Mouse (Mus musculus) midbrain, embryonic 16.5 days (tissue): ENCODE measurements at regions not wholly inside any gene's neighbourhood (a gene's known extent, or its start where the extent isn't known, plus 50 kb on each side); places are given as distances from the start of the nearest gene placed in this dataset.

Experiments
- ATAC-seq: fragments of 200-750 bp; cut with Nextera tagmentation; 2 replicates; pipeline ENCODE4 v1.8.0; 2017; ENCODE audit warnings: moderate TSS enrichment
- H3K27ac ChIP-seq: fragments of 300-500 bp; sonication (generic); 2 replicates; pipeline ENCODE4 v1.5.1; 2014; ENCODE audit warnings: mild to moderate bottlenecking, low read length, mixed read lengths
- H3K27me3 ChIP-seq: fragments of 300-500 bp; sonication (generic); 2 replicates; pipeline ENCODE4 v1.6.1; 2014; ENCODE audit warnings: low read depth, low read length, mixed read lengths; ENCODE audit not compliant: control insufficient read depth, insufficient read depth
- H3K36me3 ChIP-seq: fragments of 300-500 bp; sonication (generic); 2 replicates; pipeline ENCODE4 v1.6.1; 2014; ENCODE audit warnings: mild to moderate bottlenecking, low read length, moderate library complexity, mixed read lengths; ENCODE audit not compliant: control insufficient read depth, insufficient read depth
- H3K4me1 ChIP-seq: fragments of 300-500 bp; sonication (generic); 2 replicates; pipeline ENCODE4 v1.6.1; 2014; ENCODE audit warnings: mild to moderate bottlenecking, low read length, mixed read lengths; ENCODE audit not compliant: control insufficient read depth, insufficient read depth
- H3K4me2 ChIP-seq: fragments of 300-500 bp; sonication (generic); 2 replicates; pipeline ENCODE4 v1.6.1; 2014; ENCODE audit warnings: mild to moderate bottlenecking, low read length, mixed read lengths
- H3K4me3 ChIP-seq: fragments of 300-500 bp; sonication (generic); 2 replicates; pipeline ENCODE4 v1.5.1; 2014; ENCODE audit warnings: low read depth, mild to moderate bottlenecking, low read length, moderate library complexity, mixed read lengths
- H3K9ac ChIP-seq: fragments of 300-500 bp; sonication (generic); 2 replicates; pipeline ENCODE4 v1.6.1; 2014; ENCODE audit warnings: low read depth, low read length, mixed read lengths
- H3K9me3 ChIP-seq: fragments of 300-500 bp; sonication (generic); replicated peaks from 2 replicates; pipeline ENCODE4 v1.6.1; 2014; ENCODE audit warnings: mild to moderate bottlenecking, low read length, mixed read lengths; ENCODE audit not compliant: control insufficient read depth, poor library complexity, severe bottlenecking
- WGBS: fragments of 180-500 bp; shearing (Covaris S2); extraction: QIAGEN DNeasy Blood & Tissue Kit; methylation state at CpG from one replicate; pipeline ENCODE4 v1.1.7; 2014; 5-methylcytosine and 5-hydroxymethylcytosine counted together

GRCm38 (mm10) chr10:66433490-66433889, 662.4 kb upstream of the Jmjd1c start:
- no peak for ATAC-seq
- 84% methylated on average over 2 of the region's 2 CpGs for WGBS
- H3K27me3 ChIP-seq, result no peaks in the 10 kb centered on the region

GRCm38 (mm10) chr10:66470684-66471083, 625.2 kb upstream of the Jmjd1c start:
- no peak overlapping the region for H3K4me2 ChIP-seq
- WGBS, result 33% methylated on average over 4 of the region's 4 CpGs
- ATAC-seq, result no peak

More at GRCm38 (mm10) chr10:66433490-66433889, 662.4 kb upstream of the Jmjd1c start:
- Histone ChIP-seq H3K9me3 (no peaks in the 10 kb centered on the region), H3K4me1 (no peaks in the 10 kb centered on the region), H3K4me3 (no peak overlapping the region), H3K9ac (no peak overlapping the region), H3K27ac (no peak overlapping the region), H3K36me3 (no peaks in the 10 kb centered on the region), H3K4me2 (no peak overlapping the region)

GRCm38 (mm10) chr10:66472038-66472437, 623.9 kb upstream of the Jmjd1c start:
- Histone ChIP-seq H3K36me3 (no peaks in the 10 kb centered on the region), H3K27me3 (no peaks in the 10 kb centered on the region), H3K4me1 (no peaks in the 10 kb centered on the region), H3K27ac (no peak overlapping the region), H3K9me3 (no peaks in the 10 kb centered on the region), H3K4me2 (no peak overlapping the region), H3K4me3 (no peak overlapping the region), H3K9ac (no peak overlapping the region)
- no peak for ATAC-seq
- 85% methylated on average over 4 of the region's 4 CpGs for WGBS

More at GRCm38 (mm10) chr10:66470684-66471083, 625.2 kb upstream of the Jmjd1c start:
- H3K9me3 ChIP-seq, result no peaks in the 10 kb centered on the region
- no peaks in the 10 kb centered on the region for H3K36me3 ChIP-seq
- no peak overlapping the region for H3K9ac ChIP-seq
- H3K27me3 ChIP-seq, result no peaks in the 10 kb centered on the region
- no peak overlapping the region for H3K4me3 ChIP-seq
- no peaks in the 10 kb centered on the region for H3K4me1 ChIP-seq
- H3K27ac ChIP-seq, result no peak overlapping the region

- no peaks in the 10 kb centered on the region for H3K9me3 ChIP-seq
- no peak overlapping the region for H3K4me3 ChIP-seq
- H3K36me3 ChIP-seq, result no peaks in the 10 kb centered on the region
- WGBS, result 77% methylated on average over 1 of the region's 1 CpGs
- H3K4me2 ChIP-seq, result no peak overlapping the region
- no peak overlapping the region for H3K9ac ChIP-seq
- H3K27me3 ChIP-seq, result no peaks in the 10 kb centered on the region
- H3K4me1 ChIP-seq, result no peaks in the 10 kb centered on the region
- no peak for ATAC-seq
- H3K27ac ChIP-seq, result no peak overlapping the region
Measured at GRCm38 (mm10) chr10:66475187-66475735, 620.7 kb upstream of the Jmjd1c start.

- H3K36me3 ChIP-seq, result no peaks in the 10 kb centered on the region
- ATAC-seq, result no peak
- no peak overlapping the region for H3K4me3 ChIP-seq
- no peaks in the 10 kb centered on the region for H3K27me3 ChIP-seq
- no peak overlapping the region for H3K9ac ChIP-seq
- H3K27ac ChIP-seq, result no peak overlapping the region
- WGBS, result 82% methylated on average over 5 of the region's 5 CpGs
- no peaks in the 10 kb centered on the region for H3K9me3 ChIP-seq
- no peak overlapping the region for H3K4me2 ChIP-seq
- no peaks in the 10 kb centered on the region for H3K4me1 ChIP-seq
Measured at GRCm38 (mm10) chr10:66490871-66491270, 605.1 kb upstream of the Jmjd1c start.

GRCm38 (mm10) chr10:66491850-66492249, 604.1 kb upstream of the Jmjd1c start:
- no peaks in the 10 kb centered on the region for H3K27me3 ChIP-seq
- ATAC-seq, result no peak
- H3K9ac ChIP-seq, result no peak overlapping the region
- H3K36me3 ChIP-seq, result no peaks in the 10 kb centered on the region
- WGBS, result 67% methylated on average over 10 of the region's 10 CpGs
- no peak overlapping the region for H3K27ac ChIP-seq
- no peak overlapping the region for H3K4me3 ChIP-seq
- H3K4me1 ChIP-seq, result no peaks in the 10 kb centered on the region
- H3K9me3 ChIP-seq, result no peaks in the 10 kb centered on the region
- H3K4me2 ChIP-seq, result no peak overlapping the region

GRCm38 (mm10) chr10:66539846-66540245, 556.1 kb upstream of the Jmjd1c start:
- Histone ChIP-seq H3K9me3 (no peaks in the 10 kb centered on the region), H3K9ac (no peak overlapping the region), H3K4me2 (no peak overlapping the region), H3K4me3 (no peak overlapping the region), H3K27ac (no peak overlapping the region), H3K4me1 (no peaks in the 10 kb centered on the region), H3K27me3 (no peaks in the 10 kb centered on the region), H3K36me3 (no peaks in the 10 kb centered on the region)
- WGBS, result 62% methylated on average over 5 of the region's 5 CpGs
- ATAC-seq, result no peak

- H3K9me3 ChIP-seq, result no peaks in the 10 kb centered on the region
- WGBS, result 49% methylated on average over 2 of the region's 2 CpGs
- H3K4me3 ChIP-seq, result no peak overlapping the region
- no peak overlapping the region for H3K4me2 ChIP-seq
- H3K9ac ChIP-seq, result no peak overlapping the region
- ATAC-seq, result no peak
- H3K36me3 ChIP-seq, result no peaks in the 10 kb centered on the region
- H3K4me1 ChIP-seq, result no peaks in the 10 kb centered on the region
- peaks cover 5% of the 10 kb centered on the region; the same call in 1 of the 2 replicates for H3K27me3 ChIP-seq
- no peak overlapping the region for H3K27ac ChIP-seq
Measured at GRCm38 (mm10) chr10:66546656-66547055, 549.3 kb upstream of the Jmjd1c start.

GRCm38 (mm10) chr10:66547660-66548059, 548.3 kb upstream of the Jmjd1c start:
- no peak overlapping the region for H3K4me3 ChIP-seq
- H3K9me3 ChIP-seq, result no peaks in the 10 kb centered on the region
- H3K9ac ChIP-seq, result no peak overlapping the region
- 81% methylated on average over 3 of the region's 3 CpGs for WGBS
- no peak for ATAC-seq
- no peak overlapping the region for H3K4me2 ChIP-seq
- no peaks in the 10 kb centered on the region for H3K36me3 ChIP-seq
- H3K27me3 ChIP-seq, result peaks cover 5% of the 10 kb centered on the region; the same call in 1 of the 2 replicates
- H3K27ac ChIP-seq, result no peak overlapping the region
- no peaks in the 10 kb centered on the region for H3K4me1 ChIP-seq
